Mouse (Mus musculus): Measurements from ENCODE around the gene Srrm3.

Gene Srrm3

DNA sequence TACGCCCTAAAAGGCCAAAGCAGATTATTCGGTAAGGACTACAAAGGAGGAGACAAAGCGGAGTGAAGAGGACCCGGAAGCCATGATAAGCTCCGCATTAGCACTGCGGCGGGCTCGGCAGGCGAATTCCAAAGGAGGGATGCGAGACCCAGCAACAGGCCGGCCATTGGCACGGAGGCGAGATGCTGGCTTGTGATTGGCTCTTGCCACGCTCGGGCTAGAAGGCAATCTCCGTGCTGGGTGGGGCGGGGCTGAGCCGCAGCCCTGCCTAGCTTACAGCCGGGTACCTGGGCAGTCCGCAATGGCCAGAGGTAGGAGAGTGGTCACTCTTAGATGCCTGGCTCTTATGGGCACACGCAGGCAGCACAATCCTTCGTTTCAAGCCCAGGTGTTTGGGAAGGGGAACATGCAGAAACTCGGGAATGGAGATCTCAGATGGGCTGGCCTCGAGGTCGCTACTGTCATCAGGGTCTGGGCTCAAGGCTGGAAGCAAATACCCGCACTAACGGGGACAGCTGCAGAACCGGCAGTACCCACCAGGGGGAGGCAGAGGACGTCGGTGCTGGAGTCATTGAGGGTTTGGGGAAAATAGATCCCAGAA is 97.0 kb downstream of the Srrm3 start:
- peak; percentile 96 for DNase-seq (ENCODE audit: inconsistent ontology term)

DNA sequence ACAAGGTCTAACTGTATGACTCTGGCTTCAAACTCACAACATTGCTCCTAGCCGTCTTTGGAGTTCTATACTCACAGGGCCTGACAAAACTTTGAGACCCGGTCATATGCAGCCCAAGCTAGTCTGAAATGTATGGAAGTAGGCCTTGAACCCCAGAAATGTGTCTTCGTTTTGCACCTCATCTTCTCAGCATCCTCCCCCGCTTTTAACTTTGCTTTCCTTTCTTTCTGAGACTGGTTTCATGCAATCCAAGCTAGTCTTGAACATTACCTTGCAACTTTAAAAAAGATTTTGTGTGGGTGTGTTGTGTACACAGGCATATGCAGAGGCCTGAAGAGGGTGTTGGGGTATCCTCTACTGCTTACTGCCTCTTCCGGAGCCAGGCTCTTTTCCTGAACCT is 97.6 kb downstream of the Srrm3 start:
- DNase-seq (ENCODE audit: inconsistent ontology term) = no peak

DNA sequence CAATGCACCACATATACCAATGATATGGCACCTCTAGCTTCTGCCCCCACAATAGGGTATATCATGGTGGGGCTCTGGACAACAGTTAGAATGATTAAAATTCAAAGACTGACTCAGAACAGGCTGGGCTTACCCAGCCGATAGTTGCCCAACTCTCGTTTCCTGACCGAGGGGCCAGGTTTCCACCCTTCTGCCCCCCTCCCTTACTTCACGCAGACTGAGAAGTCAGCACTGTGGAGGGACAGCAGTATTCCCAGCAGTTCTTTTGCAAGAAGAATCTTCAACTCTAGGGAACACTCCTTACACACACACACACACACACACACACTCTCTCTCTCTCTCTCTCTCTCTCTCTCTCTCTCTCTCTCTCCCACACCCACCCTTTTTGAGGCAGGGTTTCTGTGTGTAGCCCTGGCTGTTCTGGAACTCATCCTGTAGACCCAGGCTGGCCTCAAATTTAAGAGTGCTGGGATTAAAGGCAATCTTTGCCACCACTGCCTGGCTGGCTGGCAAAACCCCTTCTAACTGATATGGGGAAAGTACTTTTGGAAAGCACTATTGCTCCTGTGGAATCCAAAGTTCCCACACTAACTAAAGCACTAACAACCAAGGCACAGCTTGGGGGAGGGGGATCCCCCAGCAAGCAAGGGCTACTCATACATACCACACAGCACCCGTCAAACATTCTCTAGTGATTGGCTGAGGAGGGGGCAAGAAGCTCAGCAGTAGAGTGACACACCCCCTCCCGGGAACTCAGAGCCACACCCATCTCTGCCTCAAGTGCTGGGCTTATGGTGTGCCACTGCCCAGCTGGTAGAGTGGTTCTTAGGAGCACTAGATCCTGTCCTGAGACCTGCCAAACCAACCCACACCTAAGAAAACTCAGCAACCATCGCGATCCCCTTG is 98.9 kb downstream of the Srrm3 start:
- no peak for DNase-seq (ENCODE audit: inconsistent ontology term)

DNA sequence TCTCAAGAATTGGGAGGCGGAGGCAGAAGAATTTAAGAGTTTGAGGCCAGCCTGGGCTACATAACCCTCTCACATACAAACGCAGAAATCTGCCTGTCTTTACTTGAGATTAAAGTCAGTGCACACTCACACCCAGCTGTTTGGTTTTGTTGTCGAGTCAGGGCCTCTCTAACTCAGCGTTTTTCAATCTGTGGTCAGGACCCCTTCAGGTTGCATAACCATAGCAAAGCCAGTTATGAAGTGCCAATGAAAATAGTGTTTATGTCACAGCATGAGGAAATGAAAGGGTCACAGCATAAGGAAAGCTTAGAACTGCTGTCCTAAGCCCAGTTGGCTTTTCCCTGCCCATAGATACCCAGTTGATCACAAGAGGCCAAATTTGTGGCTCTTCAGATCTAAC is 100.2 kb downstream of the Srrm3 start:
- DNase-seq (ENCODE audit: inconsistent ontology term) = no peak

DNA sequence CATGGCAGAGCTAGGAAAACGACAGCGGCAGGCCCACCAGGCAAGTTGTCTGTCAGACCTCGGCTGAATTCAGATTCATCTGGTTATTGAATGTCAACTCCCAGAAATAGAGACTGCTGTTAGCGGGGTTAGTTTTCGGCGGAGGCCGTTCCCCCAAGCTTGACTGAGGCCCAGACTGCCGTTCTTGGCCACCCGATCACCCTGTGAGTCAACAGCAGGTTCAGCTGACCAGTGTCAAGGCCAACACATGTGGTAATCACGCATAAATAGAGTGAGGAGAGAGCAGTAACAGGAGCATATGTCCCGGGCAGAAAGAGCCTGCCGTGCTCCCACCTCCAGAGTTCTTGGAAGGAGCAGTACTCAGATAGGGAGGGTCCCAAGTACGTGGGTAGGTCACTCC is 100.6 kb downstream of the Srrm3 start:
- DNase-seq (ENCODE audit: inconsistent ontology term) = no peak

DNA sequence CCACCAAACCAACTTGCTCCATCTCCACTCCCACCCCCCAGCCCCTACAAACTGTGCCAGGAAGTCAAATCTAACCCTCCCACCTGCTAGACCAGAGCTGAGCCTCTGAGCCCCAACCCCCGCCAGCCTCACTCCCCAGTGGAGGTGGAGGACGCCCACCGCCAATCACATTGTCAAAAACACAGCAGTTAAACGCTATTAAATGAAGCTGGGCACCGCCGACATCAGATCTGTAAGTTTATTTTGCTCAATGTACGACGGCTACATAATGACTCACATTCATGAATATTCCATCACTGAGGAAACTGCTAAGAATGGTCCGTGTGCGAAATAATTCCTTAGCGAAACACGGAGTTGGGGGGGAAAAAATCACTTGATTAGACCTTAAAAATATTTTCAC is 101.5 kb downstream of the Srrm3 start:
- DNase-seq (ENCODE audit: inconsistent ontology term) = no peak

DNA sequence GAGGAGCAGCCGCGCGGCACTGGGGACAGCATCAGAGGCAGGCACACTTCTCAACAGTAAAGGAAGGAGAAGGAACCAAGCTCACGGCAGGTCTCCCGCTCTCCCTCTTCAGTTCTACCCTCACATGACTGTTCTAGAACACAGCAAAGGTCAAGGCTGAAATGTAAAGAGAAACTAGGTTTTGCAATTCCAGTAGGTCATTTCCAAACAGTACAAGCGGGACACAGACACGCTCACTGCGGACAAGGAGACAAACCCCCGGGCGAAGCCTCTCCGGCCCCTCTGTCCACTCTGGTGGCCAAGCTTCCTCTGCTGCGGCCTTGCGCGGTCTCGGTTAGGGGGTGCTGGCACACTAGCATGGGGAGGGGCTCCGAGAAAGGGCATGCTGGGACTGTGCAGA is 102.3 kb downstream of the Srrm3 start:
- no peak for DNase-seq (ENCODE audit: inconsistent ontology term)

DNA sequence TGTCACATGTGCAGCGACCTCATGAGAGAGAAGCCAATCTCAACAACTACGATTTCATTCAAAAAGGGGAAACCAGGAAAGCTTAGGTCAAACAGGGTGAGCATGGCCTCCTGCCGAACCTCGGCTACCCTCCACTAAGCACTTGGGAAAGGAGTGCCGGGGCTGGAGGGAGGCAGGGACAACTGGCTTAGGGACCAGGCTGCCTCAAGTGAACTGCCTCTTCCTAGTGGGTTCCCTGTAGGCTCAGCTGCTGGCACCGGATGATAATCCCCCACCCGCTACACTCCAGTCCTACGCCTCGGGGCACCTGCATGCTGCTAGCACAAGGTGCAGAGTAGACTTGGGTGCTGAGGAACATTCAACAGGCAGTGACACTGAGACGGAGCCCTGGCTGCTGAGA is 103.0 kb downstream of the Srrm3 start:
- DNase-seq (ENCODE audit: inconsistent ontology term) = no peak

DNA sequence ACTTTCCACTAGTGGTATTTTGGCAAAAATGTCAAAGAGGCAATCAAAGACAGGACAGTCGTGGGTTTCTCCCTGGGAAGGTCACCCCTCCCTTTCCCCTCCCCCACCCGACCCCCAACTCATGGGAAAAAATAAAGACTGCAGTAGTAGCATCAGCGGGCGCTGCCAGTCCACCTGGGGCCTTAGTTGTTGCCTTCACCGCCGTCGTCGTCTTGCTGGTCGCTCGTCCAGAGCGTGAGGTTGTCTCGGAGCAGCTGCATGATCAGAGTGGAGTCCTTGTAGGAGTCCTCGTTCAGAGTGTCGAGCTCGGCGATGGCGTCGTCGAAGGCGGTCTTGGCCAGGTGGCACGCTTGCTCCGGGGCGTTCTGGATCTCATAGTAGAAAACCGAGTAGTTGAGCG is 104.1 kb downstream of the Srrm3 start:
- DNase-seq (ENCODE audit: inconsistent ontology term) = no peak

DNA sequence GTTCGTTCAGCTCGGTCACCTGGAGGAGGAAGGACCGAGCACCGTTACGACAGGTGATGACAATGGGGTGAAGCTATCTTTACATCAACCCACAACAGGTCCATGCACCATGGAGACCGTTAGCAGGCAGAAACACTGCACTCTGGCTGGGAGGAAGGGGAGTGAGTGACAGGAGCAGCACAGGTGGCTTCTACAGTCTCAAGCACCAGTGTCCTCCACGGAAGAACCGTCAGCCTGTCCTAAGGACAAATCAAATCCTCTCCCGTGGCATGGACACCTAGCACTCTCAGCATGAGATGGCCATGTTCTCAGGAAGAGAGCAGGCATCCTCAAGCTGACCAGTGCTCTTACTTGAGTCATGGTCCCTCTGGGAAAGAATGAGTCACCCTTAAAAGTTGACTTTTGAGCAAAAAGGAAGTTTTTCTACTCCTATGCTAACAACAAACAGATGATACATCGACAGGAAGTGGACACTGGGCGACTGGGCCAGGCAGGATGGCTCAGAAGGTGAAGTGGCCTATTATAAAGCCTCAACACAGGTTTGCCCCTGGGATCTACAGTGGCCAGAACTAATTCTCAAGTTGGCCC is 105.0 kb downstream of the Srrm3 start:
- DNase-seq (ENCODE audit: inconsistent ontology term) = no peak

DNA sequence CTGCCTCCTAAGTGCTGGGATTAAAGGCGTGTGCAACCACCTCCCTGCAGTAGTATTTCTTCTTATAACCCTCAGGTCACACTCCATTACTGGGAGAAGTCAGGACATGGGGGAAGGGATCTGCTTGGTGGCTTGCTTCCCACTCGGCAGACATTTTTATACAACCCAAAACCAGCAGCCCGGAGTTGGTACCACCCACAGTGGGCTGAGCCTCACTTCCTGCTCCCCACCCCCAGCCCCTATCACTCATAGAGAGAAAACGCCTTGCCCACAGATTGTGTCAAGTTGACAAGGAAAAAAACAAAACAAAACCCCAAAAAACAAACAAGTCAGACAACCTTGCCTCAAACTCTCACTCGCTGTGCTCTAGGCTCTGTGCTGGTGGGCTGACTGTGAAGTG is 106.5 kb downstream of the Srrm3 start:
- DNase-seq (ENCODE audit: inconsistent ontology term) = no peak

DNA sequence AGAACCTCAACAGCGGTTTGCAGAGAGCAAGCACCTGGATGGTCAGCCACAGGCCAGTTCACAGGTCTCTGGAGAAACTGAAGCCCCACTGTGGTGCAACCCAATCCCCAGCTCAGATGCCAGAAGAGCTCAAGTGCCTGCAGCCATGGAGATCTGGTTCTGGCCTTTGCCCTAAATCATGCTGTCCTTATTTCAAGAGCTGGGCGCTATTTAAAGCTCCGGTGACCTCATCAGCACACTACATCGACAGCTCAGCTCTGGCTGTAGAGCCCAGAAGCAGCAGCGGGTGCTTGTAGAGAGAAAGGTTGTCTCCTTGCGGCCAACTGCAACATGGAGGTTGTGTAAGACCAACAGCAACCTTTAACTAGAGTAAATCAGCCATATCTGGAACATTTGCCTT is 107.5 kb downstream of the Srrm3 start:
- no peak for DNase-seq (ENCODE audit: inconsistent ontology term)

DNA sequence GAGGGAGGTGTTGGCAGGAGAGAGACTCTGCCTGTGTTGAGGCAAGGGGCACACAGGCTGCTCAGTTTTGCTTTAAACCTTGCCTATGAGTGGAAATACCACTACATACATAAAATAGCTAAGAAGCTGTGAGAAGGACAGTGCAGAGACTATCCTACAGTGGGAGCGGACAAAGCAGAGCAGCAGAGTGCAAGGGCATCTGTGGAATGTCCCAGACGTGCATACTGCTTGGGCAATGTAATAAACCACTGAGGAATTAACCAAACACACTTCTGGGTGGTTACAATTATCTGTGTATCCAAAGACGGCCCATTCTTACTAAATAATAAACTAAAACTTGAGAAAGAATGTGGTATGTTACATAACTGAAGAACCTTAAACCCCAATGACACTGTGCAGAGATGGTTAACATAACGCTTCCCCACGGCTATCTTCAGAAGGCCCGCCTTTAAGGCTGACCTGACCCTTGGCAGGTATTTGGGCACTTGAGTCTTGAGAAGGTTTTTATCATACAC is 109.4 kb downstream of the Srrm3 start:
- peak; percentile 39 for DNase-seq (ENCODE audit: inconsistent ontology term)

DNA sequence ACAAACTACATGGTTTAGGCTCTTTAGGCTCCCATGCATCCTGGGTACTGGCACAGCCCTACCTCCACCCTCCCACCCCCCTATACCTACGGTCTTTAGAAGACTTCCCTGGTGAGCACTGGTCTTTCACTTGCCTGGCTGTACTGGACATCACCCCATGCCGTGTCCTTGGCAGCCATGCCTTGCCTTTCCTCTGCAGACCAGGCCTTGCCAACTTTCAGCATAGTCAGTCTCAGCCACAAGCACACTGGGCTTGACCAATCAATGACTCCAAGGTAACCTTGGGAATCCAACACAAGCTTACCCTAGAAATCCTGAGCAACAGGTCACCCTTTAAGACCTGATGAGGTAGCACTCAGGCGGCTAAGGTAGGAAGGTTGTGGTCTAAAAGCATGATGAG is 109.9 kb downstream of the Srrm3 start:
- DNase-seq (ENCODE audit: inconsistent ontology term) = no peak

DNA sequence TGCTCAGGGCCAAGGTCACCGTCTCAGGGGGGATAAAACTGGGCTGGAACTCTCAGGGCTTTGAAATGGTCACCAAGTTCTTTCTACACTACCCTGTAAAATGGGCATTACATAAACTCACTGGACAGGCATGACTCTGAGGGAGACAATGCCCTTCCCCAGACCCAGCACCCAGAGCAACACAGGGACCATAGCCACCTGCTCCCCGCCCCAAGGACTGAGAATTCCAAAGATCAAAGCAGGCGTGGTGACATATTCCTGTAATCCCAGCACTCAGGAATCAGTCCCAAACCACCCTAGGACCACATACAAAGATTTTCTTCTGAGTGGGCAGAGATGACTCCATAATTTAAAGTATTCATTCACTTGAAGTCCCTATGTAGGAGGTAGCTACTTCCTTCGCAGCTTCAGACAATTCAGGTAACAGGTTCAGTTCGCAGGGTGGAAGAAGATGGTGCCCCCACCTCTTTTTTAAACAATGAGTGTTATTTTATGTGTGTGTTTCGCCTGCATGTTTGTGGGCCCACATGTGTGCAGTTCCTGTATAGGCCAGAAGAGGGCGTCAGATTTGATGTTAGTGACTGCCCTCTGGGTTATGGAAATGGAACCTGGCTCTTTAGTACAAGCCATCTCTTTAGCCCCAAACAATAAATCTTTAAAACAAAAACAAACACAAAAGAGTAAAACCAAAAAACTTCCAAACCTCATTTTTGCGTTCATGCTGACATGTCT is 110.8 kb downstream of the Srrm3 start:
- DNase-seq (ENCODE audit: inconsistent ontology term) = no peak

DNA sequence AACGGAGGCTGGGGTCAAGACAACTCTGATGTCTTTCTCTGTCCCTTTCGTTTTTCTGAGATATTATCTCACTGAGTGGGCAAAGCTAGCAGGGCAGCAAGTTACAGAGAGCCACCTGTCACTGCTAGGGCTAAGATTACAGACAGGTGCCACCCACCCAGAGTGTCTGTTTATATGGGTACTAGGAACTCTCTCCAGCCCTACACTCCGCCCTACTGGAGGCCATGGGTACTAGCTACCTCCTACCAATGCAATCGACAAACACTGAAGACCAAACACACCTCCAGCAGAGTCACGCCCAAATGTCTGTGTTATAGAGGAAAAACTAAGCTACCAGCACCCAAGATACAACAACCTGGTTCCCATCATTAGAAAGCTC is 111.4 kb downstream of the Srrm3 start:
- DNase-seq (ENCODE audit: inconsistent ontology term) = no peak

DNA sequence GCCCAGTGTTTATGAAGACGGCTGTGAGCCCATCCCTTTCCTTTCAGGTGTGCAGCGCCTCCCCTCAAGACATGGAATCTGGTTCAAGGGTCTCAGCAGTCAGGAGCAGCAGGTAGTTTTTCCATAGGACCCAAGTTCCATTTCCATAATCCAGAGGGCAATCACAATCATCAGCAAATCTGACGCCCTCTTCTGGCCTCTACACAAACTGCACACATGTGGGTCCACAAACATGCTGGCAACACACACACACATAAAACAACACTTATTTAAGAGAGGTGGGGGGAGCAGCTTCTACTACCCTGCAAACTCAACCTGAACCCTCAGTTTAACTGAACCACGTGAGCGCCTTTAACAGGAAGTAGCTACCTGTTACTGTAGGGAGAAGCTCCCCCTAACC is 111.9 kb downstream of the Srrm3 start:
- DNase-seq (ENCODE audit: inconsistent ontology term) = no peak

DNA sequence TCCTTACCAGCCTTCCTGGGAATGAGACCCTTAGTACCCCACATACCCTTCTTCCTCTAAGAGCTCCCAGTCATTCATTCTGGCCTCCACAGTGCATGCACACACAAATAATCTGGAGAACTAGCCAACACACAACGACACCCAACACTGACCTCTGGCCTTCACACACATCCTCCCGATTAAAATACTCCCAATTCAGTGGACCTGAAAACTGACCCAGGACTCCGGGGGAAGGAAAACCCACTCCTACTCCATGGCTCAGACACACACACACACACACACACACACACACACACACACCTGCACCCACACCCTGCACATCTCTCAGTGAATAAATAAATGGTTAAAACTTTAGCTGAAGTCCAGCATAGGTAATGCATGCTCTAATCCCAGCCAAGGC is 113.2 kb downstream of the Srrm3 start:
- no peak for DNase-seq (ENCODE audit: inconsistent ontology term)

DNA sequence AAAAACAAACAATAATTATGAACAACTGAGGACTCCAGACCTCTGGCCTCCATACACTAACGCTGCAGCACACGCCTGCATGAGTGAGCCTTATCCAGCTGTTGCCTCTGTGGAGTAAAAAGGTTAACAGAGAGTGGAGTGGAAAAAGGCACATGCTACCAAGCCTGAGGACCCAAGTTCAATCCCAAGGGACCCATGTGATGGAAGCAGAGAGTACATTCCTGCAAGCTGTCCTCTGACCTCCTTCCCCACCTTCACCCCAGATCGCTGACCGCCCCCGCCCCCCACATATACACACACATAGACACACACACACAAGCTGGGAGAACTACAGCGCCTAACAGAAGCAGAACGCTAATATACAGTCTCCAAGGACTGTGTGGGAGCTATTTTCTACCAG is 117.2 kb downstream of the Srrm3 start:
- DNase-seq (ENCODE audit: inconsistent ontology term) = no peak
